Mouse (Mus musculus) lung, adult 2 months (tissue): ENCODE measurements around the gene Lrch3. TPM values are rescaled to one million over a fixed set of nuclear protein-coding genes. Genes with fewer than 3 reads are reported as not detected.
"Not testable (repeated sequence)": the region's sequence is repeated elsewhere in the genome, so short reads cannot be mapped to it uniquely, and the experiment has no call there.

Experiments used
- DNase-seq: peaks from one replicate; pipeline ENCODE4 v3.0.0; 2022
- H3K4me1 ChIP-seq: fragments of 200-500 bp; 2 replicates; pipeline ENCODE4 v1.6.1; 2011; ENCODE audit warnings: low read length; ENCODE audit not compliant: control insufficient read depth, insufficient read depth
- H3K4me3 ChIP-seq: fragments of 200-500 bp; replicated peaks from 2 replicates; pipeline ENCODE3; 2011; ENCODE audit warnings: low read depth, mild to moderate bottlenecking, control low read depth, low read length; ENCODE audit errors: extremely low read depth
- CTCF ChIP-seq: fragments of 200-500 bp; IDR thresholded peaks from 2 replicates; pipeline ENCODE4 v1.5.1; 2011; ENCODE audit warnings: mild to moderate bottlenecking, low read length, control low read depth; ENCODE audit not compliant: insufficient read depth
- POLR2A ChIP-seq: fragments of 200-500 bp; IDR thresholded peaks from 2 replicates; pipeline ENCODE4 v1.6.1; 2011; ENCODE audit warnings: low read depth, mild to moderate bottlenecking, control low read depth, low read length, borderline replicate concordance; ENCODE audit errors: extremely low read depth
- WGBS: fragments of 180-500 bp; shearing (Covaris S2); methylation state at CpG from one replicate; pipeline ENCODE4 v1.1.7; 2018; 5-methylcytosine and 5-hydroxymethylcytosine counted together
- polyA plus RNA-seq: library from polyadenylated mRNA; depleted of rRNA; stranded (reverse); fragments of >200 nt; gene quantifications from 2 replicates; pipeline ENCODE4 v1.2.3, GENCODE M21; 2012; rRNA removed

Gene Lrch3
- 28.7 and 40.3 TPM in 2 replicates for polyA plus RNA-seq

- DNase-seq = peak; percentile 96
- under 1% methylated on average over 85 of the region's 85 CpGs for WGBS
Measured at GRCm38 (mm10) chr16:32913937-32914881, at the start of gene Lrch3. TSS of gene Lrch3 (plus strand) at chr16:32914100.

DNA sequence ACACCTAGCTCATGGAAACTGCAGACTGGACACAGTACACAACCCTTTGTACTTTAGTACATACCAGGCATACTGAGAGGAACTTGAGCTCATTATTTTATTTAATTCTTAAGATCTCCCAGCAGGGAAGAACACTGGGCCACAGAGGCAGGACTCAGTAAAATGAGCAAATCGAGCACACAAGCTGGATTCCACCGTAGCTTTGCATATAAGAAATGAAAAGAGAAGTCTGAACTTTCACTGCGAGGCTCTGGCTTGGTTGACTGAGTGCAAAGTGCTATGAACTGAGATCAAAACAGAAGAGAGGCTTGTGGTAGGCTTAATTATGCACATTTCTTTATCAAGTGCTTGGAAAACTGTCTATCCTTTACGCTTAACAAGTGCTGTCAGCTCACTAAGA is 48.5 kb upstream of the Lrch3 start:
- H3K4me3 ChIP-seq = no peak overlapping the region
- H3K4me1 ChIP-seq = peaks cover 16% of the 10 kb centered on the region
- no peak for DNase-seq
- 72% methylated on average over 4 of the region's 4 CpGs for WGBS
- TF ChIP-seq POLR2A (no peak), CTCF (no peak)

More at GRCm38 (mm10) chr16:32913937-32914881, at the start of gene Lrch3:
- Histone ChIP-seq H3K4me1 (peaks cover 12% of the 10 kb centered on the region), H3K4me3 (peak within 1 kb of the TSS; percentile 73)
- TF ChIP-seq POLR2A (peak; percentile 94), CTCF (no peak)

GRCm38 (mm10) chr16:32866713-32867112 is 47.2 kb upstream of the Lrch3 start:
- DNase-seq = no peak
- WGBS = 73% methylated on average over 5 of the region's 5 CpGs
- TF ChIP-seq POLR2A (no peak), CTCF (no peak)
- H3K4me1 ChIP-seq = peaks cover 16% of the 10 kb centered on the region
- no peak overlapping the region for H3K4me3 ChIP-seq

- WGBS = under 1% methylated on average over 35 of the region's 35 CpGs
- peak; percentile 87 for DNase-seq
- Histone ChIP-seq H3K4me1 (peaks cover 16% of the 10 kb centered on the region), H3K4me3 (peak overlapping the region; percentile 86)
- peak; percentile 76; the same call in 1 of the 2 replicates for TF ChIP-seq POLR2A
- no peak for TF ChIP-seq CTCF
Measured at GRCm38 (mm10) chr16:32867919-32868552, 45.9 kb upstream of the Lrch3 start.

GRCm38 (mm10) chr16:32870231-32870630 is 43.7 kb upstream of the Lrch3 start:
- WGBS = 72% methylated on average over 5 of the region's 5 CpGs
- no peak overlapping the region for H3K4me3 ChIP-seq
- TF ChIP-seq CTCF (no peak), POLR2A (no peak)
- no peak for DNase-seq
- peaks cover 11% of the 10 kb centered on the region for H3K4me1 ChIP-seq

GRCm38 (mm10) chr16:32873366-32873765 is 40.5 kb upstream of the Lrch3 start:
- TF ChIP-seq CTCF = no peak
- no peak for TF ChIP-seq POLR2A
- no peak overlapping the region for H3K4me3 ChIP-seq
- DNase-seq = no peak
- H3K4me1 ChIP-seq = peaks cover 4% of the 10 kb centered on the region; the same call in 1 of the 2 replicates
- 41% methylated on average over 3 of the region's 3 CpGs for WGBS

DNA sequence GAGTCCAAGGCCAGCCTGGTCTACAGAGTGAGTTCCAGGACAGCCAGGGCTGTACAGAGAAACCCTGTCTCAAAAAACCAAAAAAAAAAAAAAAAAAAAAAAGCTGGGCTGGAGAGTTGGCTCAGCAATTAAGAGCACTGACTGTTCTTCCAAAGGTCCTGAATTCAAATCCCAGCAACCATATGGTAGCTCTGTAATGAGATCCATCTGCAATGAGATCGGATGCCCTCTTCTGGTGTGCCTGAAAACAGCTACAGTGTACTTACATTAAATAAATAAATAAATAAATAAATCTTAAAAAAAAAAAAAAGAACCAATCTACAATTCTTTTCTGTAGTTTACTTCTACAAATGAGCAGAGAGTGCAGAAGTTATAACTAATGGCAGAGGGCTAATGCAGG is 38.6 kb upstream of the Lrch3 start:
- not testable (repeated sequence) for DNase-seq, H3K4me1 ChIP-seq, H3K4me3 ChIP-seq
- 69% methylated on average over 1 of the region's 1 CpGs for WGBS

DNA sequence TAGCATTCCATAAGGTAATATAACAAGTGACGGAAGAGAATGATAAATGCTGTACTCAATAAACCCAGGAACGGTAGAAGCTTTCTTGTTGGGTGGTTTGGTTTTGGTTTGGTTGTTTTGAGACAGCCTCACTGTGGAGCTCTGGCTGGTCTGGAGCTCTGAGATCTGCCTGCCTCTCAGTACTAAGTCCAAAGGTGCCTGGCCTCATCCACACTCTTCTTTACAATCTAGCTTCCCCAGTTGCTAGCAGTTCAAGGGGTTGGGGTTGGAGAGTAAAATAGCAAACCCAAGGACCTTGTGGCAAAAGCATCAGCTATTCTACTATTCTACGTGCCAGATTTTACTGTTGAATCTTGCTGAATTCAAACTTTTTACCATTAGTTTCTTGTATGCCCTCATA is 38.1 kb upstream of the Lrch3 start:
- WGBS = 88% methylated on average over 3 of the region's 3 CpGs

GRCm38 (mm10) chr16:32876831-32877230 is 37.1 kb upstream of the Lrch3 start:
- no peak for DNase-seq
- Histone ChIP-seq H3K4me3 (peak overlapping the region; percentile 66), H3K4me1 (peaks cover 6% of the 10 kb centered on the region; the same call in 1 of the 2 replicates)
- 9% methylated on average over 9 of the region's 9 CpGs for WGBS
- TF ChIP-seq POLR2A = no peak
- no peak for TF ChIP-seq CTCF

More for the DNA sequence above, 38.1 kb upstream of the Lrch3 start:
- H3K4me1 ChIP-seq = peaks cover 6% of the 10 kb centered on the region; the same call in 1 of the 2 replicates
- TF ChIP-seq CTCF = no peak
- TF ChIP-seq POLR2A = no peak
- H3K4me3 ChIP-seq = no peak overlapping the region
- DNase-seq = no peak
